Mouse (Mus musculus) cerebellum, adult 2 months (tissue): ENCODE results near the gene Pi4k2b. TPM values are rescaled to one million over a fixed set of nuclear protein-coding genes. Genes with fewer than 3 reads are reported as not detected.

ENCODE experiments used
- DNase-seq, 2 experiments: peaks; one replicate each; pipeline ENCODE4 v3.0.0; 2021
- H3K27ac ChIP-seq: fragments of 200-500 bp; 2 replicates; pipeline ENCODE4 v1.5.1; 2012; ENCODE audit warnings: low read length, control low read depth, inconsistent platforms; ENCODE audit not compliant: insufficient read depth
- H3K27me3 ChIP-seq: fragments of 200-500 bp; 2 replicates; pipeline ENCODE4 v1.6.1; 2012; ENCODE audit warnings: inconsistent platforms, mild to moderate bottlenecking, low read length, moderate library complexity; ENCODE audit not compliant: control insufficient read depth, insufficient read depth
- H3K4me1 ChIP-seq: fragments of 200-500 bp; 2 replicates; pipeline ENCODE4 v1.6.1; 2011; ENCODE audit warnings: low read length; ENCODE audit not compliant: control insufficient read depth, insufficient read depth
- H3K4me3 ChIP-seq: fragments of 200-500 bp; replicated peaks from 2 replicates; pipeline ENCODE3; 2011; ENCODE audit warnings: mild to moderate bottlenecking, low read depth, low read length, control low read depth; ENCODE audit not compliant: insufficient read depth
- CTCF ChIP-seq: fragments of 200-500 bp; IDR thresholded peaks from 2 replicates; pipeline ENCODE4 v1.5.1; 2011; ENCODE audit warnings: low read depth, mild to moderate bottlenecking, control low read depth, low read length, moderate library complexity, borderline replicate concordance; ENCODE audit not compliant: insufficient read depth
- POLR2A ChIP-seq: fragments of 200-500 bp; IDR thresholded peaks from 2 replicates; pipeline ENCODE4 v1.6.1; 2011; ENCODE audit warnings: low read length, control low read depth, borderline replicate concordance; ENCODE audit not compliant: insufficient read depth
- WGBS: fragments of 180-500 bp; shearing (Covaris S2); methylation state at CpG from one replicate; pipeline ENCODE4 v1.1.7; 2018; 5-methylcytosine and 5-hydroxymethylcytosine counted together
- polyA plus RNA-seq: library from polyadenylated mRNA; depleted of rRNA; stranded (reverse); fragments of >200 nt; gene quantifications from 2 replicates; pipeline ENCODE4 v1.2.3, GENCODE M21; 2012; rRNA removed

The Pi4k2b gene
- polyA plus RNA-seq, 1 experiment = 1.9 TPM

DNA sequence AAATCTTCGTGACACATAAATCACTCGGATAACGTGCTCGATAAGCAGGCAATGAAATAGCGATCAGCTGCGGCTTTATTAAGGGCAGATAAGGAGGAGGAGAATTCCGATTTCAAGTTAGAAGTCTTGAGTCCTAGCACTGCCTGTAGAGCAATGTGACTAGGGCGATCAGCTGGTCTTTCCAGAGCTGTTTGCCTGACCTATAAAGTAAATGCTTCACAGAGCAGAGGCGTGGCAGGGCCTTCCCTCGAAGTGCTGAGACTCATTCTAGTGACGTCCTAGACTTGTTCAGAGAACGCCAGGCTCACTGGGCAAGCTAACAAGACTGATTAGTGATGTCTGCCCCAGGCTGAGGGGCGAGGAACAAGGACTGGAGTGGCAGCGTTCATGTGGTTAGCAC, 69.7 kb downstream of the Pi4k2b start:
- H3K4me3 ChIP-seq = no peak overlapping the region
- H3K27me3 ChIP-seq = no peaks in the 10 kb centered on the region
- TF ChIP-seq POLR2A (no peak), CTCF (no peak)
- H3K27ac ChIP-seq = no peak overlapping the region
- 96% methylated on average over 14 of the region's 14 CpGs for WGBS
- no peaks in the 10 kb centered on the region for H3K4me1 ChIP-seq
- no peak for DNase-seq

DNA sequence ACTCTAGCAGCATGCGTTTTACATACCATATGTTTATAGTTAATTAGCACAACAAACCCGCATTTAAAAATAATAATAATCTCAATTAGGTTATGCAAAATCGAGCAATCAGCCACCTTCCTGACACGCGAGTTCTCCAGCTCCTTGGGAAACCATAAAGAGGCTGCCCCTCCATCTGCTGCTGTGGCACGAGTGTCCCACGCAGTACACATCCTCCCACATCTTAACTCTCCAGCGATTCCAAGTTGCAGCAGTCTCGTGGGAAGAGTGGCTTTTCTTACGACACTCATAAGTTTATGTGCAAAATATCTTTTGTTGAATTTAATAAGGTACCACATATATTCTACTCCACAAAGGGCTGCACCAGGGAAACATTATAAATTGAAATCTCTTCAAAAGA, 71.1 kb downstream of the Pi4k2b start:
- Histone ChIP-seq H3K4me1 (no peaks in the 10 kb centered on the region), H3K4me3 (no peak overlapping the region), H3K27me3 (no peaks in the 10 kb centered on the region), H3K27ac (no peak overlapping the region)
- DNase-seq = no peak
- 90% methylated on average over 10 of the region's 10 CpGs for WGBS
- TF ChIP-seq CTCF (no peak), POLR2A (no peak)

DNA sequence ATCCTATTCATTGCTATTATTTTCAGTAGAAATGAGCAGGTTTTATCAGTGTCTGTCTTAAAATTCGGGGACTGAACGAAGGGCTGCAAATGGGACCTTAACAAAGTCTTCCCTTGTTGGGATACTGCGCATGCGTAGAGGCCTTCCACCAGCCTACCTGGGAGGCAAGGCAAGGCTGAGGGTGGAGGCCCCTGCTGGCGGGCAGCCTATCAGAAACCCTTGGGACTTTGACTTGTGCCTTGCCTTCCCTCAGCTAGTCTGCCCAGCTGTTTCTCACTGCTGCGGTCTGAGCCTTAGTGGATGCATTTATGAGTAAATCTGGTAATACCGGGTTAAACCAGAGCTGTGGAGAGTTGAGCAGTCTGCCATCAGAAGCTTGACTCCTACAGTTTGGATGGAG, 71.9 kb downstream of the Pi4k2b start:
- Histone ChIP-seq H3K4me3 (no peak overlapping the region), H3K4me1 (no peaks in the 10 kb centered on the region), H3K27ac (no peak overlapping the region), H3K27me3 (no peaks in the 10 kb centered on the region)
- WGBS = 93% methylated on average over 7 of the region's 7 CpGs
- no peak for DNase-seq
- TF ChIP-seq CTCF (no peak), POLR2A (no peak)

DNA sequence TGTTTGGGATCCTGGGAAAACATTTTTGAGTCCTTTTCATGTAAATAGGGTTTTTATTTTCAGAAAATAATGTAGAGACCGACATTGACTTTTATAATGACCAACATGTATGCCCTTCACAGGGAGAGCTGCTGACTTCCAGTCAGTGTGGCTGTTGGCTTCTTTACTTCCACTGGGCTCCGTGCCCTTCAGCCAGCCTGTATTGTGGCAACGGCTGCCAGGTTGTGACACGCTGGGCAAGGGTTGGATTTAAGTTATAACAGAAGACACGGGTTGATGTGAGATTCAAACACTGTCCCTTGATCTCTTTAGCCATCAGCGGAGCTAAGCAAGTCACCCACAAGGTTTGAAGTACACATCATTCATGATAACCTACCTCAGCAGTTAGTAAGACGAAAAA, 77.3 kb downstream of the Pi4k2b start:
- 44% methylated on average over 7 of the region's 7 CpGs for WGBS
- no peaks in the 10 kb centered on the region for H3K27me3 ChIP-seq

More for the DNA sequence above, 77.3 kb downstream of the Pi4k2b start:
- no peak overlapping the region for H3K4me3 ChIP-seq
- no peaks in the 10 kb centered on the region for H3K4me1 ChIP-seq
- H3K27ac ChIP-seq = no peak overlapping the region
- no peak for DNase-seq
- no peak for TF ChIP-seq POLR2A
- TF ChIP-seq CTCF = no peak

Other genes with a start within 250 kb of the Pi4k2b start
- gene Lgi2, start 175.1 kb upstream of the Pi4k2b start, polyA plus RNA-seq = 47.0 and 52.0 TPM in 2 replicates
- 9.9 and 11.7 TPM in 2 replicates for gene Sepsecs, start 71.9 kb upstream of the Pi4k2b start, polyA plus RNA-seq
- gene Zcchc4, start 33.8 kb downstream of the Pi4k2b start, polyA plus RNA-seq = 15.2 and 16.7 TPM in 2 replicates
- gene Anapc4, start 92.4 kb downstream of the Pi4k2b start, polyA plus RNA-seq = 111 and 117 TPM in 2 replicates